Mouse (Mus musculus): ENCODE measurements at regions not wholly inside any gene's neighbourhood (a gene's known extent, or its start where the extent isn't known, plus 50 kb on each side); places are given as distances from the start of the nearest gene placed in this dataset.
A peak's percentile ranks its signal among the peaks of the same experiment; 100 is the strongest.

DNA sequence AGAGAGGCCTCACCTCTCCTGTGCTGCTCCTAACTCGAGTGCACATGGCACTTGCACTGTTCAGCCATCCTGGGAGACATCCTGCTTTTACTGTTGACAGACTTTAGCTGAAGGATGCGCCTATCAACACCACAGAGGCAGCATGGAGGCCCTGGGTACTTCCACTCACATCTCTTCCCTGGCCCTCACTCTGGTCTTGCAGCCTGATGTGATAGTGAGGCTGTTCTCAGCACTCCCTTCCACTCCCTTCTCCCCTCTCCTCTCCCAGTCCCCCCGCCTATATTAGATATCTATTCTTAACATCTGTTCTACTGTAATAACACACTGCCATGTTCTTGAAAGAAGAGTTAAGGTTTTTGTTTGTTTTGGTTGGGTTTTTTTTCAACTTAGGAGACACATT lies 50.2 kb upstream of the Bod1 start:
- no peak for DNase-seq

DNA sequence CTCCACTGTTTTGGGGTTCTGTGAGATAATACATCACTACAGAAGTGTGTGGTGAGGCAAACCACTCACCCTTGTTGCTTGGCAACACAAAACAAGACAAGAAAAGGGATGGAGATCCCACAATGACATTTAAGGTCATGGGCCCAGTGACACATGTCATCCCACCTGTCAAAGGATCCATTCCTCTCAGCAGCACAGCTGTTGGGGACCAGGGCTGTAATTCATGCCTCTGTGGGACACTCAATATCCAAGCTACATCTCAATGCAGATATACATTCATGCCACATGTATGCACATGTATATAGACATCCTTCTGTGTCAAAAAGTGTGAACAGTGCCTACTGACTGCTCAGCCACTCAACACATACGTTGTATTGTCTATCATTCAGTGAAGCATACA lies 52.8 kb upstream of the Bod1 start:
- DNase-seq = no peak

DNA sequence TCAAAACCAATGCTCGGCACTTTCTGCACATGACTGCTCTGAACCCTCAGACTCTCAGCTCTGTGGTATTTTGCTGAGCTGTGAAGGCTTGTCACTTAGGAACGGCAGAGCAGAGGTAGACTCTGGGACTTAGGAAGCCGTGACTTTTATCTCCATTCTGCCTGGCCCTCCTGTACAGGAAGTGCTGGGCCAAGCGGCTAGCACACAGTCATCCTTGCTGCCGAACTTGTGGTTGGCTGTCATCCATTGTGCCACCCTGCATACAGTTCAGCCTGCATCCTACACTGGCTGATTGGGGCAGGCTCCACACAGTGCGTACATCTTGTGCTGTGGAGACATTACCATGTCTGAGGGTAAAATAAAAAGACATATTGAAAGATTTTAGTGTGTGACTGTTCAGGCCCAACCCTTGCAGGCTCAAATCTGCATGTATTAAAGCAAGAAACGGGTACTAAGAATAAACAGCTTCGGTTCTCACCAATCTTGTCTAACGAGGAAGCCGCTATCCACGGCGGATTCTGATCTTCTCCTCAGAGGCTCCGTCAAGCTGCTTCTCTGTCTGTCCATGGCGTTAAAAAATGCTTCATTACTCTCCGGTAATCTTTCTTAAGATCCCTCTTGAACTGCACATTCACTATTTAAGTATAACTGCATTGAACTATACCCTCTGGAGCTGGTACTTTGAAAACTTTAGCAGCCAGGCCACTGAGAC lies 54.4 kb upstream of the Bod1 start:
- no peak for DNase-seq

DNA sequence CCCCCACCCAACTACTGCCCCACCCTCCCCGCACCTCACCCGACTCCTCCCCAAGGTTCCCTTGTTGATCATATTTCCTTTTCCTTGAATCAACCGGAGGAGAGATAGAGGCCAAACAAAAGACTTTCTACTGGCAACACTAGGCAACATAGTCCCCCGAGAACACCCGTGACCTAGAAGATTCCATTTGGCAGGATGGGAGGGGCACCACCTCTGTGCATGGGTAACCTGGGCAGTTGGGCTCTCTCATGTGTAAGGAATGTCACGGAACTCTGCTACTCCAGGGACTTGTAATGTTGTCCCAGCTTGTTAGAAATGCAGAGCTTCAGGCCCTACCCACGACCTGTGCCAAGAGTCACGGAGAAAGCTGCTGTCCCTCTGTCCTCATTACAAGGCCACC lies 55.6 kb upstream of the Bod1 start:
- DNase-seq = peak in 1 of 2 experiments; percentile 54

DNA sequence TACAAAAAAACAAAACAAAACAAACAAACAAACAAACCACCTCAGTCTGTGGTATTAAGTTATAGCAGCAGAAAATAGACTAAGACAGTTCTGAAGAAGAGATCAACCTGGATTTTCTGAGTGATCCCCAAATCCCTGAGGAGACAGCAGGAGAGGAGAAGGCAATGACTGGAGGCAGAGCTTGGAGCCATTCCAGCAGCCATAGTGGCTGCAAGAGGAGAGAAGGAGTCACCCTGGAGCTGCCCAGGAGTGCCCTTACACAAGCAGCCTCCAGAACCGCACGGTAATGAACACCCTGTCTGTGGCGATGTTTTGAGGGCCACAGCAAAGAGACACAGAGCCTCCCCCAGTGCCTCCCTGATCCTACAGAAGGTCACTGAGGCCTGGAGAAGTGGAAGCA lies 58.0 kb upstream of the Bod1 start:
- no peak for DNase-seq

DNA sequence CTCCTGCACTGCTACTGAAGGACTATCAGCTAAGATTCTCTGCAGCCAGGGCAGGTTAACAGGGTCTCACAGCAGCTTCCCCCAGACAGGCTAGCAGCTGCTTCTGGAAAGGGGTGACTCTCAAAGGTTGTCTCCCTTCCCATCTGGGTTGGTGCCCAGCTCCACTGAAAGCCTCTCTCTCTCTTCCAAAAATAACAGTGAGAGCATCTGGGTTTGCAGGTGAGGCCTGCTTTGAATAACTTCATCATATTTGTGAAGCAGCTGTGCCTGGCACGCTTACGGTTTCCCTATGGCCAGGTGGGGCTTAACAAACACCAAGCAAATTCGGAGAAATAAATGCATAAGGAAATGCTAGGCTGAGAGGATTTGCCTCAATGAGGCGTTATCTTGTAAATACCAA lies 58.5 kb upstream of the Bod1 start:
- DNase-seq = no peak

DNA sequence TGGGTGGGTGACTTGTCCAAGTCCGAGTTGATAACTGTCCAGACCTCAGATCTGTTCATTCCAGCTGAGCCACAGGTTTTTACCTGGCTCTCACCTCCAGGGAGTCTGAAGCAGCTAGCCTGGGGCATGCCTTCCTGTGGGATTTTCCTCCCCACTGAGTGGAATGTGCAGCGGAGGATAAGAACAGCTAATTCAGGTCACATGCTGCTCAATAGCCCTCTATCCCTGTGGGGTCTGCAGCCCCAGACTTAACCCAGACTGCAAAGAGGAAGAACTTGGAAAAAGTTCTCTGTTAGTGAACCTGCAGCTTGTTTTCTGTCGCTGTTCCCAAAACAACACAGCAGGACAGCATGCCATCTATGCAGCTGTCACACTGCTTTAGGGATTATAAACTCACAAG lies 59.0 kb upstream of the Bod1 start:
- DNase-seq = no peak

DNA sequence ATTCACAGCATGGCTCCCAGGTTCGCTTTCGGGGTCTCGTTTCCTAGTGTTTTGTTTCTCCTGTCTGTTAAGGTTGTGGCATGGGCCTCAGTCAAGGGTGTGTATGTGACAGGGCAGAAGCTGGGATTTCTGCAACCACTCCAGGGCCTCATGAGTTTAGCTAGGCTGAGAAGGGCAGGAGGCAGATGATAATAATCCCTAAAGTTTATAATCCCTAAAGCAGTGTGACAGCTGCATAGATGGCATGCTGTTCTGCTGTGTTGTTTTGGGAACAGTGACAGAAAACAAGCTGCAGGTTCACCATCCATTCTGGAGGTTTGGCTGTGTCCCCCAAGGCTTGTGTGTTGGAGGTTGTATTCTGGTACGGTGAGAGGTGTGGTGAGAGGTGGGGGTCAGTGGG lies 59.8 kb upstream of the Bod1 start:
- DNase-seq = no peak

DNA sequence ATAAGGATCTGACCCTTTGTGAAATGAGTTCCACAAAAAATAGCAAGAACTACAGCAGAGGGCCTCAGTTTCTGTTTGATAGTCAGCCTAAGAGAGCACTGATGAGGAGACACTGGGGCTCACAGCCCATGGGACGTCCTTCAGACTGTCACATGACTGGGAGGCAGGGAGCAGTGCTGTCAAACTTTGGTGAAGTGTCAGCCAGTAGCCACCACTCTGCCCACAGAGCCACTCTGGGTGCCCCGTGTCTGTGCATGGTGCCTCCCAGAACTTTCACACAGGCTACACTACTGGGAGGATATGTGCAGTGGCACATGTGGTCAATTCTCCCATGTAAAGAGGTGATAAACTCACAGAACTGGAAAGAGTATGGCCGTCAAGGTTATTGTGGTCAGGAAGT lies 60.7 kb upstream of the Bod1 start:
- no peak for DNase-seq

DNA sequence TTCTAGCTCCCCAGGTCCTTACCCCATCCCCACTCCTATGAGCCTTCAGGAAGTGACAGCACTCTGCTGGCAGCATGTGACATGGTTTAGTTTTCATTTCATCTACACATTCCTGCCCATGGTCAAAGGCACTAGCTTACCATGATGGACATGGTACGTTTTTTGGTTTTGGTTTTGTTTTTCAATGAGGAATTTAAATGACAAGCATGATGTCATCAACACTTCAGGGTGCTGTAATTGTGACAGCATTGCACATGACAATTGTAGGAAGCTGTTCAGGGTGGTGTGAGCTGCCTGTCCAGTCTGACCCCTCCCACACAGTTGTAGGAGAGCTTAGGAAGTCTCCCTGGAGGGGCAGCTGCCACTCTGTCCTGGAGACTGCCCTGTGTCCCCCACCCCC lies 61.3 kb upstream of the Bod1 start:
- no peak for DNase-seq

DNA sequence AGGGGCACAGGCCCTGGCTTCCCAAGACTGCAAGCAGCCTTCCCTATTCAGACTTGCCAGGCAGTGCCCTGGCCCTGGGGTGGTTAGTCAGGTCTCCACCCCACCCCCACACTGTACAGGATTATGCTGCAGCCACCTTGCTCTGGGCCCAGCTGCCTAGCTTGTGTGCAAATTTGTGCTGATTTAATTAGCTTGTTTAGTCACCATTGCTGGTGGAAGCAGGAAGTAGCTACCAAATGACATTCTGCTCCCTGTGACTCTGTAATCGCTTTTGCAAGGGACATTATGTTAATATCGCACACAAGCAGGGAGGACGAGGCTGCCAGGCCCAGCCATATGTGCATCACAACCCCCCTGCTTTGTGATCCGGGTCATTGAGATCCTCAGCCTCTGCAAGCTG lies 62.4 kb upstream of the Bod1 start:
- peak; percentile 52 to 78 for DNase-seq

DNA sequence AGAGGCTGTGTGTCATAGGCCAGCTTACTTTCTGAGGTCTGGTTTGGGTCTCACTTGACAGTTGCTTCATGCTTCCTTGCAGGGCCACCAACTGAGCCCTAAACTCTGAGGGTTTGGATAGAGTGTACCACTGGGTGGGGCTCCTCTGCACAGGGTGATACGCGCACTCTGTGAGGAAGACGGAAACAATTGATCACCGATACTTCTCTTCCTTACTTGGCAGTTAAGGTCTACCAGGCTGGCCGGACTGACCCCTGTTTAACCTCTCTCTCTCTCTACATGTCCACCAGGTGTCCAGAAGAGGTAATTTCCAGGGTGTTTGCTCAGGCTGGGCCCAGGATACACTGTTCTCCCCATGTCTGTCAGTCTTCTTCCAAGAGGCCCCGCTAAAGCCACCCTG lies 63.6 kb upstream of the Bod1 start:
- no peak for DNase-seq

DNA sequence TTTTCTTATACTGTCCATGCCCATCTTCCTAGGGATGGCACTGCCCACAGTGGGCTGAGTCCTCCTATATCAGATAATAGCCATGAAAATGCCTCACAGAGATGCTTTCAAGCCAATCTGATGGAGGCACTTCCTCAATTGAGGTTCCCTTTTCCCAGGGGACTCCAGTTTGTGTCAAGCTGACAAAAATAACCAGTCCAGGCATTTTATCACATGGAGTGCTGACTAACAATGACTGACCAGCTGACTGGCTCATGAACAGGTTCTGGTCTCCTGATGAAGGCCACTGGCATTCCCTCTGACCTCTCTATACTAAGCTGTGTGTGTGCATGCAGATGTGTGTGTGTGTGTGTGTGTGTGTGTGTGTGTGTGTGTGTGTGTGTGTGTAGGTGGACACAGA lies 64.4 kb upstream of the Bod1 start:
- no peak for DNase-seq

DNA sequence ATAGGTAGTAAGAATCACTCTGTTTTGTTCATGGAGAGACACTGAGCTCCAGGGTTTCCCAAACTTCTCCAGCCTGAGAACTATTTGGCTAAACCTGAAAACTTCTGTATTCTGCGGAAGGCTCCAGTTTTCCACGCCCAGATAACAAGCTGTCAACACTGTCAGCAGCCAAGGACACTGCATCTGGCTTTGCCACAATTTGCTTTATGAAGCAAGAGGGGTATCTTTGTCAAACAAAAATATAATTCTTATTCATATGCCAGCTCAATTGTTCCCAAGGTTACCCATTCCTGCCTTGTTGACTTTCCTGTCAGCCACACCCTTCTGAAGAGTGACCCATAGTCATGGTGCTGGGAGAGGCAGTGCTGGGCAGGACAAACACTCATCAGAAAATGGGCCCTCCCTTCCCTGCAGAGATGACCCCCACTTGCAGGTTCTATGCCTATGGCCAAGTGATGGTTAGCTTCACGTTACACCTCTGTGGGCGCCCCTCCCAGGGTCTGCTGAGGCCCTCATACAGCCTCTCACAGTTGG lies 64.9 kb upstream of the Bod1 start:
- DNase-seq = no peak

DNA sequence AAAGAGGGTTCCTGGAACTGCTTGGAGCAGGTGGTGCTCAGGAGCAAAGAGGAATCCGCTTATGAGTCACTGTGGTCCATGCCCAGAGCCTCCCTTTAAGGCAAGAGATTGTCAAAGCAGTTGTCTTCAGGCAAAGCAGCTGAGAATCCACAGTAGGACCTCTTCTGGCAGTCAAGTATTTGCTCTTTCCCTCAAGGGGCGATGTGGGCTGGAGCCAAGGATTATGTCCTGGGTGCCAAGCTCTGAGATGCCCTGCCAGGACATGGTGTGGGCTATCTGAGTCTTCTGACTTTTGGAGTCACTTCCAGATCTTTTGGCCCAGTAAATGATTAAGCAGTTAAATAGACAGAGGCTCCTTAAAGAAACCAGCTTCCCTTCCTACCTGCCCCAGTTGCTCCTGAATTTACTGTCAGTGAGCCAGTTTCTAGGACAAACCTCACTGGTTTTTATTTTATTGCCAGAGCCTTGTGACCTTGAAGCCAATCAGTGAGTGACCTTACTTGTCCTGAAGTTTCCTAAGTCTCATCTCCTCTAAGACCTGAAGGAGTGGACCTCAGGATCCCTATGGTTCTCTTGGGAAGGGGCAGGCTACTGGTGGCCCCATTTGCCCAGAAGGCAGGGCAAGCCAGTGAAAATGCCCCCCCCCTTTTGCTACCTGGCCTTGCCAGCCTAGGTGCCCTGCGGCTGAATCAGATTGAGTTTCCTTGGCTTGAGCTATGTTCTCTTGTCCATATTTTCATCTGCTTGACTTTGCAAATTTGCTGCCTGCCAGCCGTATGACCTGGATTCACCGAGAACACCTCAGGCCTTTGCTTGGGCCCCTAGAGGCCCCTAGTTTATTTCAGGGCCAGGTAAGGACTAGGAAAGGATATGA lies 66.7 kb upstream of the Bod1 start:
- peak; percentile 52 to 79 for DNase-seq

DNA sequence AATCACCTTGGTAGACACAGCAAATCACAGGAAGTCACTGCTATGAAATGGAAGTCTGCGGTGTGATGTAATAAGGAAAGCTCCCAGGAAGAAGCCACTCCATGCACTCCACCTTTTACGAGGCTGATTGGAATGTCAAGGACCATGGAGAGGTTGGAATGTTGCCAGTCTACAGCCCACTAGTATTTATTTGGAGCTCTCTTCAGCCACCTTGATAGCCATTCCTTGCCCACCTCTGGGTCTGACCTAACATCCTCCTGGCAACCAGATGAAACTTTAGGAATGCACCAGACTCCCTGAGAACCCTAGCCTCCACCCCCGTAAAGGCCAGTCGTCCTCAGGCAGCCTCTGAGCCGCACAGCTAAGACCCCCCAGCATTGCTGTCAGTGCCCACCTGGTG lies 68.7 kb upstream of the Bod1 start:
- no peak for DNase-seq

DNA sequence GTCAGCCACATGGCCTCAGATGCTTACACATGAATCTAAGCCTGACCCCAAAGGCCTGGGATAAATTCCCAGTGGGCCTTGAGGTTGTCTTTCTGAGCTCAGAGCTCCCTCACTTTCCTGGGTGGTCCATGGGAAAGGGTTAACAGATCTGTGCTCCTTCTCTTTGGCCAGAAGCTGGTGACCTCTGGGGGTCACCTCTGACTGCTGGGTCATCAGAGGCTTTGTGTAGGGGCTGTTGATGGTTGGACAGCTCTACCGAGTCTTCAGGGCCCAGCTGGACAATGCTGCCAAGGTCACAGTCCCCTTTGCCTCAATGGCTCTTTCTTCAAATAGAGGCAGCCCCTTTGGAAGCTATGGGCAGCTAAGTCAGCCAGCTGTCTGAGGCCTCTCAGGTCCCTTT lies 70.5 kb upstream of the Bod1 start:
- no peak for DNase-seq

DNA sequence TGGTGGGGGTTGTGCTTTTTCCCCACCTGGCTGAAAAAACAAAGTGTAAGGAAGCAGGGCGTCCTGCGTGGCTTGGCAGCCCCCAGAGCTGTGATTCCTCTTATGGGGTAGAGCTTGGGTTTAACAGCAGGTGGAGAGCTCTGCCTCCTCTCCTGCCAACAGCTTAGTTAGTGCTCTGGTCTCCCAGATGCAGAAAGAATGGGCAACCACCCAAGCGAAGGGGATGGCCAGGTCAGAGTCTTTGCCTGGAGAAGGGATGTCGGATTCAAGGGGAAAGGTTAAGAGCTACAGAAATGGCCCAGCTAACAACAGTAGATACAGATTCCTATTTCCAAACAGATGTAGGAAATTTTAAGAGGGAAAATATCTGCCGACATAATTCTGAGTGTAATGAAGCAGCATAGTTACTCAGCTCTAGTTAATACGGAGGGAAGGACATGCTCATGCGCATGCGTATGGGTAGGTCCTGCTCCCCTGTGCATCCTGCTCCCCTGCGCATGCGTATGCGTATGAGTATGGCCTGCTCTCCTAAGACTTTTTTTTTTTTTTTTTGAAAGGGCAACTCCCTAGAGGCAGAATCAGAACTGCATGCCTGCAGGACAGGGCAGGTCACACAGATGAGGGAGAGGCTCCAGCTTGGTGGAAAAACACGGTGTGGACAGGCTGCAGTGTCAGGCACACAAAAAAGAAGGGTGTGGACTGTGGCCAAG lies 72.5 kb upstream of the Bod1 start:
- peak; percentile 67 to 73 for DNase-seq

DNA sequence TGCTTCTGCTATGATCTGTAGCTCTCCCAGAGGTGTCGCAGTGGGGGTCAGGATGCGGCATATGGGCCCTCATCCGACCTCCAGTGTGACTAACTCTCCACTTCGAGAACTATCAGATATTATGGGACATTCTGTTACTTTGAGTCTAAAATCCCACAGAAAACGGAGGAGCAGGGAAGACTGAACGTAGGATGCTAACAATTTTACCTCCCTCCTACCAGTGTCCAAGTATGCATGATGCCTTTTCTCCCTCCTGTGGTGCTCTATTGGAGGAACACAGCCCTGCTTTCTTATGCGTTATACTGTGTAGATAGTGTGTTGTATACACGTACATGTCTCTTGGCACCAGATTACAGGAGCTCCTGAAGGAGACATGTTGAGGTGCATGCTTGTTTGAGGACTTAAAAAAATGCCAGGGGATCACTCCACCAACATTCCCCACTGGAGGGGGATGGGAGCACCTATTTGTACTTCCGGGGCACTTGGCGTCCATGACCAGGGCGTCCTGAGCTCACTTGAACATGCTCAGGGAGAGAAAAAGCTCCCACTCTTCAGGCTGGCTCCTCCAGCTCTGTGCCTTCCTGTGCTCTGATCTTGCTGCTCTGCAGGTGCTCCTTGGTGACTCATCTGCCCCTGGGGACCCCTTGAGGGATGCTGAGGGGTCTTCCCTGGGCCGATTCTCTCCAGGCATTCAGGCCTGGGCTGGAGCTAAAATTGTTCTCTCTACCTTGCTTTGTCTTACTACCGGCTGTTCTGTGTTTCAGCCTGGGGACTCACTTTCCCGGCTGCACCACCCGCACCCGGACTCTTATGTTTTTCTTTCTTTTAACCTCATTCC lies 73.6 kb upstream of the Bod1 start:
- DNase-seq = no peak

DNA sequence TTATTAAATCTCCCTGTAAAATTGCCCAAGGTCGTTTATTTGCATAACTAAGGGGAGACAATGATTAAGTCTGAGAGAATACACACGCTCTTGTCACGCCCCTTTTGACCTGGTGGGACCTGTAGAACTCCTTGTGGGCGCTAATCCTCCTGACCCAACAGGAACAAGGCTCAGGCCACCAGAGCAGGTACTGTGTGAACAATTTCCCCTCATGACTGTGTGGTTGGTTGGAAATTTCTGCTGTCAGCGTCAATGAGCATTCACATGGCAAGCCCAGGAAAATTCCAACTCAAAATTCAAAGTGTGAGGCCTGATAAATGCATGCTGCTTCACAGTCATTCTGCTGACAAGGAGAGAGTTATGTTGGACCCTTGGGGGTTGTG lies 74.2 kb upstream of the Bod1 start:
- no peak for DNase-seq

DNA sequence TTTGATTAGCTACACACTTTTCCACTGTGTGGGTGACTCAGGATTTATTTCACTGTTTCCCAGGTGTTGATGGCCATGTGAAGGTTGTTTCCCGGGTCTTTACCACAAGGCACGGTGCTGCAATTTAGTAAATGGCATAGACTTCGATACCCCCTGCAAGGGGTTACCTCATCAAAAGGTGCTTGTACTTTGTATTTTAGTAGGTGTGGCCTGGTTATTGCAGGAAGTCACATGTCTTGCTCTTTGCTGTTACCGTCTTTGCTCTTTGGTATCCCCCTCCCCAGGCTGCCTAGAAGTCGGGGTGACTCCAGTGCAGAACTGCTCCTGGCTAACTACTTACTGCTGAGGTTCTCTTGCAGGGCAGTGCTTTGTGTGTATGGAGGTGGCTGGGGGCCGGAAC lies 74.8 kb upstream of the Bod1 start:
- DNase-seq = peak in 1 of 2 experiments; percentile 50

DNA sequence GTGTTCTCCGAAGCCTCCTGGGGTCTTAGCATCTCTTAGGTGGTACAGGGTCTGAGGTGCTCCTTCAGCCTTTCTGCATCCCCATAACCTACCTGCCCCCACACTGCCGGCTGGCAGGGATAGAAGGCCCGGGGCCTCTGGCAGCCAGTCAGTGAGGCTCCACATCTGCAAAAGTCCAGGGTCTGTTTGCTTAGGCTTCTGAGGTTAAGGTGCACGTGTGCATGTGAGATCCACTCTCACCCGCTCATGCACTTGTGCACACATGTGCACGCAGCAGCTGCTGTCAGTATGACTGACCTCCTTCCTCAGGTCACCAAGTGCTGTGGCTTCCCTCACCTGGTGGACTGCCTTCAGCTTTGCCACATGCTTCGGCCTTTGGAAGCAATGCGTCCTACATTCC lies 75.3 kb upstream of the Bod1 start:
- no peak for DNase-seq
